Mouse (Mus musculus) kidney, adult 2 months (tissue): ENCODE measurements around the gene Slc15a2. TPM values are rescaled to one million over a fixed set of nuclear protein-coding genes. Genes with fewer than 3 reads are reported as not detected.

Experiments
- DNase-seq: peaks from one replicate; pipeline ENCODE4 v3.0.0; 2021
- H3K27ac ChIP-seq: fragments of 200-500 bp; 2 replicates; pipeline ENCODE4 v1.5.1; 2012; ENCODE audit warnings: low read depth, low read length, control low read depth, inconsistent platforms; ENCODE audit not compliant: insufficient read depth
- H3K27me3 ChIP-seq: fragments of 200-500 bp; replicated peaks from 2 replicates; pipeline ENCODE4 v1.6.1; 2012; ENCODE audit warnings: mild to moderate bottlenecking, moderate library complexity, low read length, inconsistent platforms; ENCODE audit not compliant: control insufficient read depth, insufficient read depth
- H3K36me3 ChIP-seq: fragments of 200-500 bp; 2 replicates; pipeline ENCODE4 v1.6.1; 2012; ENCODE audit warnings: mild to moderate bottlenecking, moderate library complexity, low read length, inconsistent platforms; ENCODE audit not compliant: control insufficient read depth, insufficient read depth
- H3K4me1 ChIP-seq: fragments of 200-500 bp; 2 replicates; pipeline ENCODE4 v1.6.1; 2011; ENCODE audit warnings: low read length; ENCODE audit not compliant: control insufficient read depth, insufficient read depth
- H3K4me3 ChIP-seq: fragments of 200-500 bp; 2 replicates; pipeline ENCODE4 v1.5.1; 2011; ENCODE audit warnings: mild to moderate bottlenecking, low read depth, low read length, control low read depth; ENCODE audit not compliant: insufficient read depth
- CTCF ChIP-seq: fragments of 200-500 bp; conservative IDR thresholded peaks from 2 replicates; pipeline ENCODE4 v1.5.1; 2011; ENCODE audit warnings: low read depth, mild to moderate bottlenecking, control low read depth, low read length, moderate library complexity, mixed read lengths; ENCODE audit not compliant: insufficient read depth, insufficient read length
- POLR2A ChIP-seq: fragments of 200-500 bp; IDR thresholded peaks from one replicate; pipeline ENCODE4 v1.6.1; 2011; ENCODE audit warnings: low read depth, low read length, control low read depth
- WGBS: fragments of 180-500 bp; shearing (Covaris S2); methylation state at CpG from one replicate; pipeline ENCODE4 v1.1.7; 2018; 5-methylcytosine and 5-hydroxymethylcytosine counted together
- polyA plus RNA-seq: library from polyadenylated mRNA; depleted of rRNA; stranded (reverse); fragments of >200 nt; gene quantifications from 2 replicates; pipeline ENCODE4 v1.2.3, GENCODE M21; 2012; rRNA removed

Slc15a2 gene
- polyA plus RNA-seq, result 92.1 and 97.9 TPM in 2 replicates

DNA sequence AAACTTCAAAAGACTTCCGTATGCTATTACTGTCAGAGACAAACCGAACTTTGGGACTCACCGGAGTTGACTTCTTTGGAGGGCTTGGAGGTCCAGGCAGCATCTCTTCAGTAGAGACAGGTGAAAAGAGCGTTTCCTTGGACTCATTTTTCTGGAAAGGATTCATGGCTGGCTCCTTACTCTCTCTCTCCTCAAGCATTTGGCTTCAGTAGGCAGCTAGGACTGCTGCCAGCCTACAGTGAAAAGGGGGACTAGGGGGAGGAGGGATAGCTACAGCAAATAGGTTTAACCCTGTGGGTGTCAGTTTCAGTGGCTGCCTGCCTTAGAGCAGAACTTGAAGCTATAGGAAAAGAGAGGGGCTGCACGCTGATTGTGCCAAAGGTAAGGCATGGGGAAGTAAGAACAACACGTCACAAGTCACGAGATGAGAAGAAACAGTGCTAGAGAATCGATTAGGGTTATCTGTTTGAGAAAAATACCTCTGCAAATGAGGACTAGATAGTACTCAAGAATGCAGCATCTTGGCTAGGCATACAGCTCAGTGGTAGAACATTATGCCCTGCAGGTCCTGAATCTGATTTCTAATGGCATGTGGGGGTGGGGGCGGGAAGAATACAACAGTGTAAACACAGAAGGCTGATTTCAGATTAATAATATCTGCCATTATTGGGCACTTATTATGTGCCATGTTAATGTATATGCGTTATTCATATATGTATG is at the start of gene Slc15a2:
Slc15a2 (minus strand) TSS at position 369 of the 720 bp plus-strand sequence.
- H3K4me3 ChIP-seq, result peak within 1 kb of the TSS; percentile 74
- peak; percentile 74 for DNase-seq
- WGBS, result 36% methylated on average over 10 of the region's 10 CpGs

DNA sequence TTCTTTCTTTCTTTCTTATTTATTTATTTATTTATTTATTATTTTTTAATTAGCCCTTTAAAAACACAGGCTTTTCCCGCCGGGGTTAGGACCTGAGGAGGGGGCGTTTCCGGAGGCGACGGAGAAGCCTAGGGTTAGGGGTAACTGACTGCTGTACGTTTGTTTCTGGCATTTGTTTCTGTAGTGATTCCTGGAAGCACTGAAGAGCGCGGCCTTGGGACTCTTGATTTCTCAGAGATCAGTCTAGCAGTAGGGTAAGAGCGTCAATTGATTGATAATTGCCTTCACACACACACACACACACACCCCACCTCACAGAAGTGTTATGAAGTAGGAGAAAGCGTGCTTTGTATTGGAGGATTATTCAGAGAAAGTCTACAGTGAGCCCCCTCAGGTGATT is 44.1 kb upstream of the Slc15a2 start:
- TF ChIP-seq POLR2A, result no peak
- no peak for TF ChIP-seq CTCF
- Histone ChIP-seq H3K36me3 (no peaks in the 10 kb centered on the region), H3K4me1 (peaks cover 6% of the 10 kb centered on the region; the same call in 1 of the 2 replicates), H3K4me3 (peak overlapping the region; percentile 87), H3K27me3 (no peaks in the 10 kb centered on the region), H3K27ac (no peak overlapping the region)
- 16% methylated on average over 11 of the region's 11 CpGs for WGBS
- DNase-seq, result no peak

More for the DNA sequence above, at the start of gene Slc15a2:
- Histone ChIP-seq H3K36me3 (no peaks in the 10 kb centered on the region), H3K27ac (peak within 1 kb of the TSS; percentile 99), H3K4me1 (peaks cover 10% of the 10 kb centered on the region; the same call in 1 of the 2 replicates), H3K27me3 (no peaks in the 10 kb centered on the region)
- TF ChIP-seq CTCF, result no peak
- no peak for TF ChIP-seq POLR2A

DNA sequence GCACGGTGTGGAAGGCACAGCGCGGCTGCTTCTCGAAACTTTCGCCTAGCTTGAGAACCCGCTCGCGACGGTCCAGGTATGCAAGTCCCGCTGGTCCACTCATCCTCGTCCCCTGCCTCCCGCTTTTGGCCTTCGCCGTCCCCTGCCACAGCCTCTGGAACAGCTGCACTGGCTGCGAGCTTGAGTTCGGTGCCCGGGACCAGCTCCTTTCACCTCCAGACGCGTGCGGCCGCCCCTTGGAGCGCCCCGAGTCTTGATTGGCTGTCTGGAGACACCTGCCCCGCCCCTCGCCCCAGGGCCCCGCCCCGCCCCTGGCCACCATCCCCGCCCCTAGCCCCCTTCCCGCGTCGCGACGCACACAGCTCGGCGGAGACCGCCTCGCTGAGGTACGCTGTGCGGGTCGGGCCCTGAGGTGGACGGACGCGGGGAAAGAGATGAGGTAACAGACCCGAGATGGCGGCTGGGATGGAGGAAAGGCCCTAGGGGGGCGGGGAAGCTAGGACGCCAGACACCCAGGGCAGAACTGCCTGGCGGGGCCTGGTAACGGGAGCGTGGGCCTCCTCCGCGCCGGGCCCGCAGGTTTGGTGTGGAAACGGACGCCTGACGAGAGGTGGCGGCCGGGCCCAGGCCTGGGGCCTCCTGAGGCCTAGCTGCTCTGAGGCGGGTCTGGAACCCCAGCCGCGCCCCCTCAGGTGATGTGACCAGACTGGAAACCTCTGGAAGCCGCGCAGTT is 43.5 kb upstream of the Slc15a2 start, which contains the start of gene Iqcb1:
Iqcb1 (plus strand) TSS at position 332 of the 733 bp plus-strand sequence.
- DNase-seq, result peak; percentile 92
- no peaks in the 10 kb centered on the region for H3K36me3 ChIP-seq
- WGBS, result under 1% methylated on average over 64 of the region's 64 CpGs
- no peaks in the 10 kb centered on the region for H3K27me3 ChIP-seq
- no peak within 1 kb of the TSS for H3K27ac ChIP-seq
- peak within 1 kb of the TSS; percentile 87 for H3K4me3 ChIP-seq
- peaks cover 6% of the 10 kb centered on the region; the same call in 1 of the 2 replicates for H3K4me1 ChIP-seq
- TF ChIP-seq CTCF, result no peak
- no peak for TF ChIP-seq POLR2A

DNA sequence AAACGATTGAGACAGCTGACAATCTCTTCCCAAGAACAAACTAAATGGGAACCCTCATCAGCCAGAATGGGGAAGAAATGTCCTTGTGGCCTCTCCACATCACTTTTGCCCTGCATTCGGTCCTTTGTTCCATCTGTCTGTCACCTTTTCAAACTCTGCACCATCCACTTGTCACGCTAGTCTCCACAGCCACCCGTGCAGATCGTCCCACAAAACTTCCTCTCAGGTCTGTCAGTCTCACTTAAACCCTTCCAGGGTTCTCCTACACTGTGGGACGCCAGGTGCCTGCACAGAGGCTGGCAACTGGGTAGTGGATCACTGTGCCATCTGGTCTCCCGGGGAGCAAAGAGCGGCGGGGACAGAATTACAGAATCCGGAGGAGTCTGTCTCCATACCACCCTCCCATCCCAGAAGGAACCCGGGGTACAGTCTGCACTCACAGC is 42.9 kb upstream of the Slc15a2 start:
- DNase-seq, result no peak

DNA sequence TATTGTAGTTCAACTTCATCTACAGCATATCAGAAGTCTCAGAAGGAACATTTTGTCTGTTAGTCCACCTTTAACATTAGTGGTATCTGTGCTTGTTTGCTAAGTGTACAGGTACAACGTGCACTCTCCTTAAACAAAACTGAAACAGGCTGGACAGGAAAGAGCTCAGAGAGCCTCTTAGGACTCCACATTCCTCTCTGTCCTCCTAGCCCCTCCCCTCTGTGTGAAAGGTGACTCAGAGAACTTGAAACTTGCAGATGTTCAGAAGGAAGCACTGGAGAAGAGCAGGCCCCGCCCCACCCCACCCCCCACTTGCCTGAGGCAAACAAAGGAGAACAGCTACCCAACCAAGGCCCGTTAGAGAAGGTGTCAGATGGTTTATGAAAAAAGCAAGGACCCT is 36.7 kb upstream of the Slc15a2 start:
- Histone ChIP-seq H3K36me3 (no peaks in the 10 kb centered on the region), H3K4me1 (no peaks in the 10 kb centered on the region), H3K27me3 (no peaks in the 10 kb centered on the region), H3K4me3 (no peak overlapping the region), H3K27ac (no peak overlapping the region)
- 8% methylated on average over 3 of the region's 3 CpGs for WGBS
- TF ChIP-seq POLR2A (no peak), CTCF (no peak)
- DNase-seq, result peak; percentile 5

More for the DNA sequence above, 42.9 kb upstream of the Slc15a2 start:
- Histone ChIP-seq H3K27me3 (no peaks in the 10 kb centered on the region), H3K36me3 (no peaks in the 10 kb centered on the region), H3K27ac (no peak overlapping the region), H3K4me3 (peak overlapping the region; percentile 87), H3K4me1 (peaks cover 6% of the 10 kb centered on the region; the same call in 1 of the 2 replicates)
- 11% methylated on average over 11 of the region's 11 CpGs for WGBS
- no peak for TF ChIP-seq CTCF
- no peak for TF ChIP-seq POLR2A

DNA sequence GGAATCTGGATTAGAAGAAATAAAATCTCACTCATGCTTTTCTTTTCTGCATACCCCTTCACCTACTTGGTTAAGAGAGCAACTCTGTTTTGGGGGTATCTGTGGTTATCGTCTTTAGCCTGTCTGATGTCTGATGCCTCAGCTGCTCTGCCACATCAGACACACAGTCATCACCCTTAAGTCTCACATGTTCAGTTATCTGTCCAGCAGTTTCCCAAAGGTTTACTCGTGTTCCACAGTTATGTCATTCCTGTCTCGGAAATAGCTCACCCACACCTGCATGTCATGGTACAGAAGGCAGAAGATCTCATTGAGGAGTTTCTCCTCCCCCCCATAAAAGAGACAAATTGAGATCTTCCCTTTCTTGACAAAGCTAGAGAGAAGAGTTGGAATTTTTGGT is 36.0 kb upstream of the Slc15a2 start:
- no peak for TF ChIP-seq CTCF
- no peak for TF ChIP-seq POLR2A
- DNase-seq, result no peak
- WGBS, result 73% methylated on average over 3 of the region's 3 CpGs

DNA sequence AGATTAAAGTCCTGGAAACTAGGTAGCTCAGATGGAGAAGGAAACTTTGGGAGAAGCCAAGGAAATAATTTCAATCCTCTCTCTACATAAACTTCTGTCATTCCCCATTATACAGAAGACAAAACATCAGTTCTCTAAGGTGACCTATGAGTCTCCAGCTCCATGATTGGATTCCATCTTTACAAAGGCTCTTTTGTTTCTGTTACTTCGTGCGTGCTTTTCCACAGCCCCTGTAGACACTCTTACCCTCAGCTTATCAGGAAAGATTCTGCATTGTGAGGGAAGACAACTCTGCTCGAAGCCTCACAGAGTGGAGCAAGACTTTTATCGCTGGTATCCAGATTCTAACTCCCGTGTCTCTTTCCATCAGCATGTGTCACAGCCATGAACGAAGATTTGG is 35.3 kb upstream of the Slc15a2 start:
- DNase-seq, result no peak
- Histone ChIP-seq H3K4me1 (no peaks in the 10 kb centered on the region), H3K36me3 (no peaks in the 10 kb centered on the region), H3K27ac (no peak overlapping the region), H3K27me3 (no peaks in the 10 kb centered on the region), H3K4me3 (no peak overlapping the region)
- 89% methylated on average over 6 of the region's 6 CpGs for WGBS
- no peak for TF ChIP-seq CTCF
- no peak for TF ChIP-seq POLR2A

More for the DNA sequence above, 36.0 kb upstream of the Slc15a2 start:
- Histone ChIP-seq H3K4me1 (no peaks in the 10 kb centered on the region), H3K4me3 (no peak overlapping the region), H3K27ac (no peak overlapping the region), H3K36me3 (no peaks in the 10 kb centered on the region), H3K27me3 (no peaks in the 10 kb centered on the region)
